Mouse (Mus musculus): ENCODE data around the gene Uimc1.

GRCm38 (mm10) chr13:55135382-55135781 is 35.3 kb upstream of the Uimc1 start:
- TF ChIP-seq GATA1 (IDR thresholded peaks at IDR 0.05; ENCODE audit: low read length) (no peak), TAL1 (IDR thresholded peaks at IDR 0.05; ENCODE audit: low read length) (no peak)
